In the genomic region with DNA sequence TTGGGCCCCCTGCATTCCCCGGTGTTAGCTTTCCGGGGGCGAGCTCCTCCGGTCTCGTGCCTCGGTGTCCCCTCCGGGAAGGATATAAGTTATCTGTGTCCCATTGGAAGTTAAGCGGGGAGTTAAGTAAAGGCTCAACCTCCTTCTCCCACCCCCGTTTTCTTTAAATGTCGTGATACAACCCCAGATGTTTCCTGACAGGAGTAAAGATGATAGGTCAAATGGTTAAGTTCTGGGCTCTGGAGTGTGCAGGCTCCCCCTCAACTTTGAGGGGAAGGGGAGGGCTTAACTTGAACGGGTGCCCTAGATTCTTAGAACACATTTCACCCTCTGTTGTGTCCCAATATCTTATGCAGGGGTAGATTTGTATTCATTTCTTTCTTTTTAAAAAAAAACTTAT, we compare ENCODE assay signal across 8 mouse cellular contexts. TPM values are rescaled to one million over a fixed set of nuclear protein-coding genes. Genes with fewer than 3 reads are reported as not detected.
A peak's percentile ranks its signal among the peaks of the same experiment; 100 is the strongest.
DNase-seq lines count a peak whose midpoint lies in the region; ATAC-seq and TF ChIP-seq lines count a peak whose summit lies in the region.

No protein-coding gene starts in this region.

- TF ChIP-seq POLR2A in bone marrow macrophage, adult 2 months (IDR thresholded peaks at IDR 0.05; ENCODE audit: borderline replicate concordance, low read depth, low read length): no peak

- under 1% methylated on average over 11 of the region's 11 CpGs for WGBS in kidney, embryonic 16.5 days
- 0% methylated on average over 11 of the region's 11 CpGs for WGBS in hindbrain, embryonic 14.5 days
- under 1% methylated on average over 11 of the region's 11 CpGs for WGBS in midbrain, embryonic 15.5 days

- no peaks in the 10 kb centered on the region for H3K27me3 ChIP-seq in kidney, embryonic 16.5 days (ENCODE audit: insufficient read depth, low read length)
- H3K27me3 ChIP-seq in hindbrain, embryonic 14.5 days (ENCODE audit: control insufficient read depth, insufficient read depth, low read length): no peaks in the 10 kb centered on the region
- no peaks in the 10 kb centered on the region for H3K27me3 ChIP-seq in midbrain, embryonic 15.5 days (replicated peaks)

- peak overlapping the region; percentile 67 for H3K4me2 ChIP-seq in kidney, embryonic 16.5 days (replicated peaks; ENCODE audit: low read depth, low read length)
- peak overlapping the region; percentile 79 for H3K4me2 ChIP-seq in hindbrain, embryonic 14.5 days (replicated peaks)
- H3K4me2 ChIP-seq in midbrain, embryonic 15.5 days: peak overlapping the region; percentile 67

- no peak for DNase-seq in kidney, adult 8-10 months
- no peak for DNase-seq in hindbrain, embryonic 14.5 days (ENCODE audit: low spot score)
- DNase-seq in ovary, postnatal 36 days (ENCODE audit: low spot score): no peak
- DNase-seq in kidney, postnatal 14 days: no peak
- no peak for DNase-seq in embryo, embryonic 9.5 days (ENCODE audit: extremely low spot score)

- H3K4me3 ChIP-seq in kidney, embryonic 16.5 days (ENCODE audit: low read length): peak overlapping the region; percentile 67
- peak overlapping the region; percentile 93 for H3K4me3 ChIP-seq in bone marrow macrophage, adult 2 months (ENCODE audit: insufficient read depth, low read length)
- H3K4me3 ChIP-seq in hindbrain, embryonic 14.5 days (replicated peaks; ENCODE audit: low read length): peak overlapping the region; percentile 97
- peak overlapping the region; percentile 81 for H3K4me3 ChIP-seq in midbrain, embryonic 15.5 days

- TF ChIP-seq CTCF in bone marrow macrophage, adult 2 months (IDR thresholded peaks at IDR 0.05; ENCODE audit: low read depth, low read length): no peak

- ATAC-seq in kidney, embryonic 16.5 days (ENCODE audit: low FRiP score, low TSS enrichment): no peak
- ATAC-seq in hindbrain, embryonic 14.5 days (ENCODE audit: low FRiP score): no peak
- no peak for ATAC-seq in midbrain, embryonic 15.5 days (replicated peaks)

- H3K4me1 ChIP-seq in kidney, embryonic 16.5 days (ENCODE audit: insufficient read depth, low read length): peaks cover 31% of the 10 kb centered on the region
- peaks cover 11% of the 10 kb centered on the region for H3K4me1 ChIP-seq in bone marrow macrophage, adult 2 months (ENCODE audit: control insufficient read depth, insufficient read depth, low read length)
- H3K4me1 ChIP-seq in hindbrain, embryonic 14.5 days (replicated peaks; ENCODE audit: control insufficient read depth, insufficient read depth, low read length): peaks cover 9% of the 10 kb centered on the region
- peaks cover 25% of the 10 kb centered on the region for H3K4me1 ChIP-seq in midbrain, embryonic 15.5 days

- peak overlapping the region; percentile 80 for H3K9ac ChIP-seq in kidney, embryonic 16.5 days (replicated peaks; ENCODE audit: low read length)
- H3K9ac ChIP-seq in hindbrain, embryonic 14.5 days: peak overlapping the region; percentile 93
- H3K9ac ChIP-seq in midbrain, embryonic 15.5 days: peak overlapping the region; percentile 80

- peaks cover 48% of the 10 kb centered on the region for H3K36me3 ChIP-seq in kidney, embryonic 16.5 days (ENCODE audit: insufficient read depth, low read length)
- H3K36me3 ChIP-seq in hindbrain, embryonic 14.5 days (replicated peaks; ENCODE audit: control insufficient read depth, insufficient read depth): peaks cover 34% of the 10 kb centered on the region
- H3K36me3 ChIP-seq in midbrain, embryonic 15.5 days (replicated peaks): peaks cover 24% of the 10 kb centered on the region

- peak overlapping the region; percentile 93 for H3K27ac ChIP-seq in kidney, embryonic 16.5 days (ENCODE audit: low read length)
- H3K27ac ChIP-seq in bone marrow macrophage, adult 2 months (ENCODE audit: insufficient read depth, low read depth, low read length): peak overlapping the region; percentile 42
- H3K27ac ChIP-seq in hindbrain, embryonic 14.5 days: peak overlapping the region; percentile 88
- peak overlapping the region; percentile 87; the same call in 1 of the 2 replicates for H3K27ac ChIP-seq in midbrain, embryonic 15.5 days

- H3K9me3 ChIP-seq in kidney, embryonic 16.5 days (ENCODE audit: low read length): no peaks in the 10 kb centered on the region
- H3K9me3 ChIP-seq in hindbrain, embryonic 14.5 days (ENCODE audit: control insufficient read depth, low read length): no peaks in the 10 kb centered on the region
- no peaks in the 10 kb centered on the region for H3K9me3 ChIP-seq in midbrain, embryonic 15.5 days

RNA-seq across cellular contexts. Expression of gene Cstf1, which starts 0.8 kb away (rescaled TPM):
- polyA plus RNA-seq in kidney, embryonic 16.5 days (2015; fragmentation: Nextera tagmentation; extraction: Ambion mirVana): 36.6 and 38.3 TPM in 2 replicates
- 16.2 and 16.8 TPM in 2 replicates for polyA plus RNA-seq in bone marrow macrophage, adult 2 months (2012; ENCODE audit: insufficient read depth, insufficient read length, missing spikeins)
- polyA plus RNA-seq in hindbrain, embryonic 14.5 days (2014; fragmentation: Nextera tagmentation; extraction: Ambion mirVana): 26.6 and 29.8 TPM in 2 replicates
- 25.1 and 30.4 TPM in 2 replicates for polyA plus RNA-seq in midbrain, embryonic 15.5 days (2015; fragmentation: Nextera tagmentation; extraction: Ambion mirVana)

RNA-seq across cellular contexts. Expression of gene Aurka, which starts 0.9 kb away (rescaled TPM):
- 112 and 117 TPM in 2 replicates for polyA plus RNA-seq in kidney, embryonic 16.5 days (2015; fragmentation: Nextera tagmentation; extraction: Ambion mirVana)
- 22.3 and 24.7 TPM in 2 replicates for polyA plus RNA-seq in bone marrow macrophage, adult 2 months (2012; ENCODE audit: insufficient read depth, insufficient read length, missing spikeins)
- 18.8 and 19.9 TPM in 2 replicates for polyA plus RNA-seq in hindbrain, embryonic 14.5 days (2014; fragmentation: Nextera tagmentation; extraction: Ambion mirVana)
- 15.4 TPM in 2 replicates for polyA plus RNA-seq in midbrain, embryonic 15.5 days (2015; fragmentation: Nextera tagmentation; extraction: Ambion mirVana)

RNA-seq across cellular contexts. Expression of gene Cass4, which starts 22.3 kb away (rescaled TPM):
- polyA plus RNA-seq in kidney, embryonic 16.5 days (2015; fragmentation: Nextera tagmentation; extraction: Ambion mirVana): 0.32 and 0.36 TPM in 2 replicates
- polyA plus RNA-seq in bone marrow macrophage, adult 2 months (2012; ENCODE audit: insufficient read depth, insufficient read length, missing spikeins): 1.8 and 2.2 TPM in 2 replicates
- 0.05 and 0.27 TPM in 2 replicates for polyA plus RNA-seq in hindbrain, embryonic 14.5 days (2014; fragmentation: Nextera tagmentation; extraction: Ambion mirVana)
- polyA plus RNA-seq in midbrain, embryonic 15.5 days (2015; fragmentation: Nextera tagmentation; extraction: Ambion mirVana): 0.12 and 0.27 TPM in 2 replicates

RNA-seq across cellular contexts. Expression of gene Fam210b, which starts 25.9 kb away (rescaled TPM):
- 12.0 and 12.8 TPM in 2 replicates for polyA plus RNA-seq in kidney, embryonic 16.5 days (2015; fragmentation: Nextera tagmentation; extraction: Ambion mirVana)
- polyA plus RNA-seq in bone marrow macrophage, adult 2 months (2012; ENCODE audit: insufficient read depth, insufficient read length, missing spikeins): 10.3 and 10.7 TPM in 2 replicates
- 17.9 and 18.5 TPM in 2 replicates for polyA plus RNA-seq in hindbrain, embryonic 14.5 days (2014; fragmentation: Nextera tagmentation; extraction: Ambion mirVana)
- polyA plus RNA-seq in midbrain, embryonic 15.5 days (2015; fragmentation: Nextera tagmentation; extraction: Ambion mirVana): 19.9 and 22.4 TPM in 2 replicates

Comparison
In these comparisons a context has a peak if more than half of its experiments do, and no peak if none do; other contexts are left out.
1. H3K27ac ChIP-seq: peak in every context shown above with its lines; median percentile 93 in kidney, embryonic 16.5 days; 88 in hindbrain, embryonic 14.5 days; 87 in midbrain, embryonic 15.5 days; 42 in bone marrow macrophage, adult 2 months.